Mouse (Mus musculus): ENCODE data around the gene Gm28051. TPM values are rescaled to one million over a fixed set of nuclear protein-coding genes. Genes with fewer than 3 reads are reported as not detected.

Gm28051 gene
- total RNA-seq, 2 experiments from 2014 or later = not detected

GRCm38 (mm10) chr12:102672176-102672575 lies 85.4 kb downstream of the Gm28051 start:
- no peak for TF ChIP-seq CTCF (conservative IDR thresholded peaks at IDR 0.05)
- DNase-seq (ENCODE audit: low spot score in 2 of 2) = no peak
- Histone ChIP-seq H3K27ac (no peak overlapping the region), H3K4me3 (no peak overlapping the region)

- no peak for TF ChIP-seq CTCF (conservative IDR thresholded peaks at IDR 0.05)
- no peak for DNase-seq (ENCODE audit: low spot score in 2 of 2)
- H3K4me3 ChIP-seq = no peak overlapping the region
- no peak overlapping the region for H3K27ac ChIP-seq
Measured at GRCm38 (mm10) chr12:102670848-102671247, 86.7 kb downstream of the Gm28051 start.

Small RNA genes within 50 kb of the gene (microRNA-seq; reads per million reads assigned to microRNA genes)
- gene Mir1936 = 0.37 to 1.6 reads per million in 2 experiments

Other genes with a start within 250 kb of the Gm28051 start
- gene Chga, start 202.8 kb downstream of the Gm28051 start, total RNA-seq (2021) = 100 to 1,000 TPM; 123 to 124 TPM
- gene Itpk1, start 52.8 kb downstream of the Gm28051 start, total RNA-seq (2021) = 10 to 100 TPM; 66.6 to 76.8 TPM
- 10 to 100 TPM; 24.3 to 24.9 TPM for gene Moap1, start 14.1 kb downstream of the Gm28051 start, total RNA-seq (2021)
- 1 to 10 TPM; 5.1 TPM for gene Tmem251, start 14.0 kb downstream of the Gm28051 start, total RNA-seq (2021)
- gene Gon7, start within 50 bp of the Gm28051 start, total RNA-seq (2021) = 10 to 100 TPM; 13.2 to 13.4 TPM
- gene Ubr7, start 202 bp upstream of the Gm28051 start, total RNA-seq (2021) = 10 to 100 TPM; 29.8 to 31.3 TPM
- 10 to 100 TPM; 13.2 to 16.0 TPM for gene Gm20604, start 907 bp upstream of the Gm28051 start, total RNA-seq (2021)
- gene Btbd7, start 120.7 kb upstream of the Gm28051 start, total RNA-seq (2021) = 10 to 100 TPM; 17.8 to 19.2 TPM
- not detected for gene Cox8c, start 141.6 kb upstream of the Gm28051 start, total RNA-seq (2021)
- 10 to 100 TPM; 53.2 to 56.6 TPM for gene Unc79, start 191.1 kb upstream of the Gm28051 start, total RNA-seq (2021)